Mouse (Mus musculus): ENCODE results near the gene Wrnip1.
A peak's percentile ranks its signal among the peaks of the same experiment; 100 is the strongest.

GRCm38 (mm10) chr13:32850668-32851404, 49.0 kb downstream of the Wrnip1 start, which contains the start of gene Serpinb1a:
- TF ChIP-seq CTCF (IDR thresholded peaks at IDR 0.05; ENCODE audit: borderline replicate concordance, insufficient read depth, low read length), result no peak
- peak; percentile 62 for TF ChIP-seq POLR2A (IDR thresholded peaks at IDR 0.05; ENCODE audit: low read depth, low read length)

Data from embryonic fibroblast, embryonic 13.5 days (primary cell).